9 mouse cellular contexts compared by ENCODE assay signal in the genomic region with DNA sequence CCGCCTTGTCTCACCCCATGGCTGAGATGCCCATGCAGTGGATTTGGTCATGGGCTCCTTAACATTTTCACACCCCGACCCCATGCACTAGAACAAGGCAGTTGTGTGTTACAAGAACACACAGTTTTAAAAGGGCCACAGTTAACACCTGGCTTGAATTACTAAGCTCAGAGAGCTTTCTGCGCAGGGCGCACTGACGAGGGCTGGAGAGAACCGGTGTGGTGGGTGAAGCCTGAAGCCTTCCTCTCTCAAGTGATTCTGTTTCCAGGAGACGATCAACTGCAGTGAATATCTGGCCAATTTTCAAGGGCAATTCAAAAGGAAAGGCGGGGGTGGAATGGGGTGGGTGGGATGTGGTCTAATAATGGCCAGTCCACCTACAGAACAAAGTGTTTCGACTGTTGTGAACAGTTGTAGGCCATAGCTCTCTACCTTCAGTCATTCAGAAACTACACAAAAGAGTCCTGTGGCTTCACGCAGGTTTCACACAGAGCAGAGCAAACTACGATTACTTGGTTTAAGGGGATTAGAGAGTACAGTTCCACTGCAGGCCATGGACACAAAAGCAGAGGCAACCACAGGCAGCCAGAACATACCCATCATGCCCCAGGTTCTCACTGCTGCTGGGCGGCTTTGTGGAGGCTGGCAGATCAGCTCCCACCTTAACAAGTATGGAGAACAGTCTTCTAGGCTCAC.
DNase-seq lines count a peak whose midpoint lies in the region; ATAC-seq lines count a peak whose summit lies in the region.
"Had no signal": no experiment of that assay in that cellular context is flagged by ENCODE, and none has a peak within 500 bp of the region (broad histone marks: within the 10 kb centered on the region; RNA-seq: fewer than 3 reads in every experiment).

No protein-coding gene starts in this region.

- H3K27me3 ChIP-seq in heart, embryonic 14.5 days (ENCODE audit: control insufficient read depth, insufficient read depth, low read length) = no peaks in the 10 kb centered on the region
- H3K27me3 ChIP-seq in forebrain, embryonic 13.5 days = no peaks in the 10 kb centered on the region
- no peaks in the 10 kb centered on the region for H3K27me3 ChIP-seq in limb, embryonic 13.5 days

- peak overlapping the region; percentile 53 to 72 for H3K27ac ChIP-seq in heart, embryonic 14.5 days (replicated peaks in 1 of 2; ENCODE audit: control insufficient read depth in 1 of 2, insufficient read depth in 1 of 2, low read depth in 2 of 2, low read length in 2 of 2)
- H3K27ac ChIP-seq in forebrain, embryonic 13.5 days = peak overlapping the region; percentile 48
- peak overlapping the region; percentile 88 for H3K27ac ChIP-seq in limb, embryonic 13.5 days

- peaks cover 17 to 37% of the 10 kb centered on the region in 2 experiments for H3K4me1 ChIP-seq in heart, embryonic 14.5 days (ENCODE audit: control insufficient read depth in 2 of 2, insufficient read depth in 2 of 2, low read length in 2 of 2)
- H3K4me1 ChIP-seq in forebrain, embryonic 13.5 days = peaks cover 34% of the 10 kb centered on the region
- peaks cover 80% of the 10 kb centered on the region for H3K4me1 ChIP-seq in limb, embryonic 13.5 days

- ATAC-seq in heart, embryonic 14.5 days (ENCODE audit: insufficient number of reproducible peaks, insufficient read depth, low FRiP score, low read depth) = no peak
- peak; percentile 71 for ATAC-seq in forebrain, embryonic 13.5 days
- no peak for ATAC-seq in limb, embryonic 13.5 days (ENCODE audit: low FRiP score, low read depth)

- no peaks in the 10 kb centered on the region for H3K9me3 ChIP-seq in heart, embryonic 14.5 days (ENCODE audit: control insufficient read depth, low read length)
- no peaks in the 10 kb centered on the region for H3K9me3 ChIP-seq in forebrain, embryonic 13.5 days (replicated peaks)
- H3K9me3 ChIP-seq in limb, embryonic 13.5 days = no peaks in the 10 kb centered on the region

- H3K4me3 ChIP-seq in heart, embryonic 14.5 days (ENCODE audit: control insufficient read depth in 1 of 2, insufficient read depth in 1 of 2, low read depth in 1 of 2, low read length in 2 of 2) = no peak overlapping the region
- no peak overlapping the region for H3K4me3 ChIP-seq in forebrain, embryonic 13.5 days
- H3K4me3 ChIP-seq in limb, embryonic 13.5 days = no peak overlapping the region

- H3K36me3 ChIP-seq in heart, embryonic 14.5 days (ENCODE audit: control insufficient read depth, insufficient read depth, low read length) = peaks cover 40% of the 10 kb centered on the region
- H3K36me3 ChIP-seq in forebrain, embryonic 13.5 days (ENCODE audit: poor library complexity, severe bottlenecking) = peaks cover 52% of the 10 kb centered on the region
- H3K36me3 ChIP-seq in limb, embryonic 13.5 days = peaks cover 30% of the 10 kb centered on the region

- no peak overlapping the region for H3K9ac ChIP-seq in heart, embryonic 14.5 days (ENCODE audit: low read length)
- no peak overlapping the region for H3K9ac ChIP-seq in forebrain, embryonic 13.5 days
- no peak overlapping the region for H3K9ac ChIP-seq in limb, embryonic 13.5 days

- WGBS in heart, embryonic 14.5 days = 77% methylated on average over 12 of the region's 12 CpGs
- 33% methylated on average over 12 of the region's 12 CpGs for whole genome bisulfite sequencing in forebrain, embryonic 13.5 days
- 25% methylated on average over 12 of the region's 12 CpGs for WGBS in limb, embryonic 13.5 days

- no peak overlapping the region for H3K4me2 ChIP-seq in heart, embryonic 14.5 days (ENCODE audit: low read length)
- H3K4me2 ChIP-seq in forebrain, embryonic 13.5 days = no peak overlapping the region
- H3K4me2 ChIP-seq in limb, embryonic 13.5 days (replicated peaks) = 0 out of 2 replicates have a peak overlapping the region, but pooled peaks have one; percentile 7

- no peak for DNase-seq in heart, adult 18-20 months
- peak; percentile 42 for DNase-seq in Muller cell, postnatal 12 days (ENCODE audit: inconsistent ontology term)
- DNase-seq in urinary bladder, postnatal 14 days (ENCODE audit: low spot score) = no peak
- DNase-seq in right cerebral cortex, postnatal 14 days = no peak
- DNase-seq in cerebellum, adult 11 months = no peak
- DNase-seq: cerebellum, postnatal 10 days had no signal
